Mouse (Mus musculus) adrenal gland (tissue): ENCODE results near the gene Prdm16.

Experiments
- intact Hi-C: fragments of 180-260 bp; cut with DNase I; formaldehyde crosslinking; loops from one replicate; pipeline ENCODE4 v1.15.1; 2025

Gene Prdm16

DNA sequence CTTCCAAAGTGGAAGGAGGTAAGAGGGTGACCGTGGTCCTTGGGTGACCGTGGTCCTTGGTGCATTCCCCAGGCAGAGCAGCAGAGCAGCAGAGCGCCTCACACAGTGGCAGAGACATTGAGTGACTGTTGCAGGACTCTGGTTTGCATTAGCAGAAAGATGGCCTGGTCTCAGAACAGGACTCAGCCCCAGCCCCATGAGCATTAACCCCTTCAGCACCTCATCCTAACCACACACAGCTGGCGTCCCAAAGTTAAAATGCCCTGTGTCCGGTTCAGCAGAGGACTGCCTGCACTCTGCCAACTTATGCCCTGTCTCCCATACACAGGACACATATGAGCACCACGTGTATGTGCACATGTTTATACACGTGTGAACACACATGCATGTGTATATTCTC, 209.8 kb downstream of the Prdm16 start:
- intact Hi-C loops, result no loop called here

- intact Hi-C loops, result no loop called here
Observed at GRCm38 (mm10) chr4:154425284-154425683, 211.4 kb downstream of the Prdm16 start.

- intact Hi-C loops, result no loop called here
Observed at GRCm38 (mm10) chr4:154424681-154425080, 212.0 kb downstream of the Prdm16 start.

- intact Hi-C loops, result no loop called here
Observed at GRCm38 (mm10) chr4:154422431-154422913, 214.2 kb downstream of the Prdm16 start.

DNA sequence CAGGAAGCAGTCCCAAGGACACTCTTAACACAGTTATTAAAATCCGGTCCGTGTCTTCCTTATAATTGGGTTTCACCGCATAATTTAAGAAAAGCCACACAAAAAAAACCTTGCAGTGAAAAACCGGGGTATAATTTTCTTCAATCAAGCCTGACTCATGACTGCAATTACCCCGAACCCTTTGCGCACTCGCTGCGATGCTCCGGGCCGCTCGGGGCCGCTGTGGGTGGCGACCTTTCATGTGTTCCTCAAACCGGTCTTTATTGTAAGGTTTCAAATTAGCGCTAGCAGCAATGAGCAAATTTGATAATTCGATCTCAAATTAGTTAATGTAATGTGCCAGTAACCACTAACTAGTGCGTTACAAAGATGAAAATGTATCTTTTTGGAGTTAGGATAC, 215.9 kb downstream of the Prdm16 start:
- intact Hi-C loops, result no loop called here

DNA sequence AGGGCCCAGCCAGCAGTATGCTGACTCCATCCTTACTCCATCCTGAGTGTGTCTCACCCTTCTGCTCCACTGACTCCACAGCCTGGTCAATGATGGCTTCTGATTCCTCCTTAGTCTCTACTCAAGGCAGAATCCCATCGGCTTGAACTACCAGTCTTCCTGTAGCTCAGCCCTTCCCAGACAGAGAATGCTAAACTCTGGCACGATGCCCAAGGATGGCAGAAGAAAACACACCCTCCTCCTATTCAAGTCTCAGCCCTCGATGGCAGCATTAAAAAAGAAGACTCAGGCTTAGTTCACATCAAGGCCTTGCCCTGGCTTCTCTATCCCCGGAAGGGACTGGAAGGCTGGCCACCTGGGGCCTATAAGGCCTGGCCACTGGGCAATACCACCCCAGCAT, 216.9 kb downstream of the Prdm16 start:
- intact Hi-C loops, result no loop called here

DNA sequence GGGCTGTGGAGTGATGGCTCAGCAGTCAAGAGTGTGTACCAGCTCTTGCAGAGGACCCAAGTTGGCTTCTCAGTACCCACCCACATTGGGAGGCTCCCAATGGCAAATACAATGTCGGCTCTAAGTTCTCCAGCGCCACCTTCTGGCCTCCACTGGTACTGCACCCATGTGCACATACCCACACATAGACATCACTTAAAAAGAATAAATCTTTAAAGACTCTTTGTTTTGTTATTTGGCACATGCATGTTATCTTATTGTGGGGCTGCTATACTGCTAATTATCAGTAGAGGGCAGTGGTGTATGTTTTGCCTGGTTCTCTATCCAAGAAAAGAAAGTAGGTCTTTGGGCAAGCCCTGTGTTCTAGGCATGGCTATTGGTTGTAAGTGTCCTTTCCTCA, 217.7 kb downstream of the Prdm16 start:
- intact Hi-C loops, result no loop called here

DNA sequence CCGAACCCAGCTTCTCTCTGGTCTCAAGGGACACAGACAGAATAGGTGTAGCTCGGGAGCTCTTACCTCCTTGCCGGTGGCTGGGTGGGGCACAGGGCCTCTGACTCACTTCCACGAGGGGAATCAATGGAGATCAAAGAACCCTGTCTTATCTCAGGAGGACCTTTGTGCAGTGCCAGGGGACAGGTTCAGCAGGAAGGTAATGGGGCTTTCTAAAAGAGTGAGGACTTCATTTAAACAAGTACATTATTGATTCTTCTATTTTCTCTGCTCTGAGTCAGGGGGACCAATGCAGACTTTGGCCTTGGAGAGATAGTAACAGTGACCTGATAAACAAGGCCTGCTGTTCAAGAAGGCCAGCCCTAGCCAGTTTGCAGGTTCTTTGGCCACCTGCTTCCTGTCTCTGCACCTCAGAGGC, 218.3 kb downstream of the Prdm16 start:
- intact Hi-C loops, result no loop called here

DNA sequence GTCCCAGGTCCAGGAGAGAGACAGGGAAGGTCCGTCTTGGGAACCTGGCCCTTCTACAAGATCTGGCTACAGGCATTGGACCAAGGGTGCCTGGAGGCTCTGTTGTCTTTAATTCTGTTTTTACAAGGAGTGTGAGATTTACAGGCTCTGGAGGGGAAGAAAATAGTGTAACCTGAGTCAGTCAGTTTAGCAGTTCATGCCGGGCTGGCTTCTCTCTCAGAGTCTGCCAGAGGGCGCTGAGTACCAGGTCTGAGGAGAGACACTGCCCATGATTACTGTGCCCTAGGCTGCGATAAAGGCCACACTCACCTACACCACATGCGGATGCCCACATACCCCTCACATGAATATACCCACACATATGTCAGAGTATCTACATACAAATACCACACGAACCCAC, 219.9 kb downstream of the Prdm16 start:
- intact Hi-C loops, result no loop called here

GRCm38 (mm10) chr4:154414885-154415284, 221.8 kb downstream of the Prdm16 start:
- intact Hi-C loops, result no loop called here

- intact Hi-C loops, result no loop called here
Observed at GRCm38 (mm10) chr4:154410559-154410958, 226.1 kb downstream of the Prdm16 start.

GRCm38 (mm10) chr4:154409841-154410240, 226.8 kb downstream of the Prdm16 start:
- intact Hi-C loops, result no loop called here

GRCm38 (mm10) chr4:154409237-154409721, 227.4 kb downstream of the Prdm16 start:
- intact Hi-C loops, result no loop called here

DNA sequence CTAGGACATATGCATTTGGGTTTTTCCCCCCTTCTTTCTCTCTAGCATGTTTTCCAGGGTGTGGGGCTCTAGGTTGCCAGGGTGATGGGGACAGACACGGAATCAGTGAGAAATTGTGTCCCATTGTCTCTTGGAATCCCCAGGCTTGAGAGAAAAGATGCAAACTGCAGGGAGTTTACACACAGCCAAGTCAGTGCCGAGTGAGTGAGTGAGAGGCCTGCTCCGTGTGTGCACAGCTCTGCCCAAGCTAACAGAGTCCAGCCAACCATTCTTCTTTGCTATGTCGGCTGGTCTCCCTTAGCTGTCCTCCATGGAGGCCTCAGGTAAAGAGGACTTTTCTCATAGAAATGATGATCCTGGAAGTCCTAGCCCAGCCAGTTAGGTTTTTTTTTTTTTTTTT, 233.7 kb downstream of the Prdm16 start:
- intact Hi-C loops, result no loop called here

DNA sequence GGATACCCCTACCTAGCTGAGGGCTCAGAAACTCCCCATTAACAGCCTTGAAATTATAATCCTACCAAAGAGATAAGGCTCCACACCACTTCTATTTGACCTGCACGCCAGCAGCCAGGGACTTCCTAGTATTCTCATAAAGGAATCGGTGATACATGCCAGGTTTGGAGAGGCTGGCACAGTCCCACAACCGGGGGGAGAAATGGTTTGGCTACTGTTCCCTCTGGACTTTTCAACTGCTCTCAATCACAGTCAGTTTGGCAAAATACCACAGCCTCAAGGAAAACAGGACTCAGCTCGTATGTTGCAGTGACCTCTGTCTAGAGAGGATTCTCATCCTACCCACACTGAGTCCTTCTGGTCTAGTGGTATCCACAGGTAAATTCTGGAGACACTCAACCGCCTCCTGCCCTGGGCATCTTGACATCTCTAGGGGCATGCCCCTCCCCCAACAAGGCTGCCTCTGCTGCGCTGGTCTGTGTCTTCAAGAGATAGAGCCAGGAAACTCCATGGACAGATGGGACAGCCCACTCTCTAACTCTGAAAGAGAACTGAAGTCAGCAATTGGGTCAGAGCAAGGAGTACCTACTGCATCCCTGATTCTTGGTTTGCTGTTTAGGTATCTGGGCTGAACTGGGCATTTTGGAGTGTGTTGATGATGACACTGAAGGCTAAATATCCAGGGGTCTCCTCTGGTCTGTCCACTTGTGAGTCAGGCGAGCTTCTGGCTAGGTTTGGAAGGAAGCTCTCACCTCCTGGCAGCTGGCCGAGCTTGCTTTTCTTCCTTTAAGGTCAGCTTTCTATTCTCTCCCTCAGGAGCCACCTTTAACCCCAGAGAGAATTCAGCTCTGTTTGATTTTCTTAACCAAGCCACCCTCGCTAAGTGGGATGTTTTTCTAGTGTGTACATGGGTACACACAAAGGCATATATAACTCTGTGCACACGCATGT, 234.4 kb downstream of the Prdm16 start:
- intact Hi-C loops, result no loop called here

- intact Hi-C loops, result no loop called here
Observed at GRCm38 (mm10) chr4:154401379-154401778, 235.3 kb downstream of the Prdm16 start.

GRCm38 (mm10) chr4:154400256-154401171, 236.2 kb downstream of the Prdm16 start:
- intact Hi-C loops, result no loop called here

DNA sequence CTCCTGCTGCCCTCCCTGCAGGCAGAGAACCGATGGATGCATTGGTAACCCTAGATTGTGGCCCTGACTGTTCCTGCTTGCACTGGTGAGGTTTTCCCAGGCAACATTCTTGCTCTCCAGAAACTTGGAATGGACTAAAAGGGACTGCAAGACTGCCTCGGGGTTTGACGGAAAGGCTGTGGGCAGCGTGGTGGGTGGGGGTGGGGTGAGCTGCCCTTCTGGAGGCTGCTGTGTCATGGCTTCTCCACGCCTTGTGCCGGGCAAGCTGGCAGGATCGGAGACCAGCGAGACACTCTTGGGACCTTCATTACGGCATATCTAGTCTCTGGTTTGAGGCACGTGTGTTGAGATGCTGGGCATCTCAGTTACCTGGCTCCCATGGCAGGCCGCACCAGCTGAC, 237.0 kb downstream of the Prdm16 start:
- intact Hi-C loops, result no loop called here

- intact Hi-C loops, result no loop called here
Observed at GRCm38 (mm10) chr4:154396652-154397301, 239.9 kb downstream of the Prdm16 start.

DNA sequence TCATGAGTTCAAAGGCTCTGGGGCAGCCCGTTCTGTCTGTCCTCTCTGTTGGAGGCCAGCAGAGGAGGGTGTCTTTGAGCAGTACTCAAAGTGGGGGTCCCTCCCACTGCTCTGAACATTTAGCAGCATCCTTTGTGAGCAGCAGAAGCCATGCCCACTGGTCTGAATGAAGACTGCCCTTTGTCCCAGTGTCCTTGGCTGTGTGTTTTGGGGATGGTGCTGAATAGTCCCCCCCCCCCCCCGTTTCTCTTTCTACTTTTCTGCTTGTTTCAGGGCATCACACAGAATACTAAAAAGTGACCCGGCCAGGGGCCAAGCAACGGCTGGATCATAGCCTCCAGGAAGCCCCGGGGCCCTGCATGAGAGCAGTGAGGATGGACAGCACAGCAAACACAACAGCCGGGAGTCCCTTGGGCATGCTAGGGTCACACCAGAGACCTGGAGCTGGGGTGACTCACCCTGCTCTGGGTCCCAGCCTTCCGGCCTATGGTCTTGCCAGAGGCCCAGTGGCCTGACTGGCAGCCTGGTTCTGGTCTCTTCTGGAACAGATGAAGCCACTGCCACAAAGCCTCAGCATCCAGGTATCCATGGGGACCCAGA, 242.4 kb downstream of the Prdm16 start:
- intact Hi-C loops, result loop anchor here (5.0 kb wide), 1 partner anchor 67 kb away; no protein-coding TSS in a partner anchor
